Mouse (Mus musculus) midbrain, postnatal 0 days (tissue): ENCODE results near the gene Dlgap1. TPM values are rescaled to one million over a fixed set of nuclear protein-coding genes. Genes with fewer than 3 reads are reported as not detected.

ENCODE experiments used
- ATAC-seq: fragments of 200-750 bp; cut with Nextera tagmentation; 2 replicates; pipeline ENCODE4 v1.8.0; 2017; ENCODE audit warnings: moderate number of reproducible peaks, mild to moderate bottlenecking, moderate TSS enrichment, moderate library complexity; ENCODE audit not compliant: low FRiP score
- DNase-seq: peaks from one replicate; pipeline ENCODE4 v3.0.0-alpha.2; 2015; ENCODE audit warnings: low spot score
- H3K27ac ChIP-seq: fragments of 300-500 bp; sonication (generic); 2 replicates; pipeline ENCODE4 v1.5.1; 2014; ENCODE audit warnings: low read depth, mild to moderate bottlenecking, low read length, mixed read lengths
- H3K27me3 ChIP-seq: fragments of 300-500 bp; sonication (generic); 2 replicates; pipeline ENCODE4 v1.6.1; 2014; ENCODE audit warnings: low read length, control low read depth, mixed read lengths; ENCODE audit not compliant: insufficient read depth
- H3K36me3 ChIP-seq: fragments of 300-500 bp; sonication (generic); 2 replicates; pipeline ENCODE4 v1.6.1; 2014; ENCODE audit warnings: low read length, control low read depth, mixed read lengths; ENCODE audit not compliant: insufficient read depth
- H3K4me1 ChIP-seq: fragments of 300-500 bp; sonication (generic); 2 replicates; pipeline ENCODE4 v1.6.1; 2014; ENCODE audit warnings: mild to moderate bottlenecking, control low read depth, antibody characterized with exemption, low read length, mixed read lengths; ENCODE audit not compliant: insufficient read depth
- H3K4me2 ChIP-seq: fragments of 300-500 bp; sonication (generic); 2 replicates; pipeline ENCODE4 v1.6.1; 2014; ENCODE audit warnings: low read depth, mild to moderate bottlenecking, low read length, mixed read lengths; ENCODE audit not compliant: poor library complexity, severe bottlenecking
- H3K4me3 ChIP-seq: fragments of 300-500 bp; sonication (generic); 2 replicates; pipeline ENCODE4 v1.5.1; 2014; ENCODE audit warnings: low read depth, mild to moderate bottlenecking, low read length, moderate library complexity
- H3K9ac ChIP-seq: fragments of 300-500 bp; sonication (generic); replicated peaks from 2 replicates; pipeline ENCODE4 v1.6.1; 2014; ENCODE audit warnings: mild to moderate bottlenecking, low read length, moderate library complexity, mixed read lengths; ENCODE audit not compliant: poor library complexity, severe bottlenecking
- H3K9me3 ChIP-seq: fragments of 300-500 bp; sonication (generic); 2 replicates; pipeline ENCODE4 v1.6.1; 2016; ENCODE audit warnings: low read length, control low read depth
- CTCF ChIP-seq: IDR thresholded peaks from 2 replicates; pipeline ENCODE4 v1.5.1; 2016; ENCODE audit warnings: antibody characterized with exemption, mild to moderate bottlenecking
- WGBS: fragments of 180-500 bp; shearing (Covaris S2); extraction: QIAGEN DNeasy Blood & Tissue Kit; methylation state at CpG from one replicate; pipeline ENCODE4 v1.1.7; 2014; 5-methylcytosine and 5-hydroxymethylcytosine counted together
- polyA plus RNA-seq: library from polyadenylated mRNA; unstranded; fragments of >200 nt; fragmentation: Nextera tagmentation; extraction: Ambion mirVana; gene quantifications from 2 replicates; pipeline ENCODE4 v1.2.1, GENCODE M21; 2015
- total RNA-seq: library from RNA; depleted of rRNA; stranded (reverse); fragments of >200 nt; gene quantifications from 2 replicates; pipeline ENCODE4 v1.2.3, GENCODE M21; 2014

Gene Dlgap1
- total and polyA plus RNA-seq, 2 experiments from 2014 or later, result 34.9 to 84.8 TPM

- 19% methylated on average over 5 of the region's 5 CpGs for WGBS
- Histone ChIP-seq H3K9me3 (no peaks in the 10 kb centered on the region), H3K4me2 (peak overlapping the region; percentile 45; the same call in 1 of the 2 replicates), H3K36me3 (no peaks in the 10 kb centered on the region), H3K4me1 (no peaks in the 10 kb centered on the region), H3K27me3 (no peaks in the 10 kb centered on the region), H3K27ac (no peak overlapping the region), H3K9ac (no peak overlapping the region), H3K4me3 (no peak overlapping the region)
- peak; percentile 84 for TF ChIP-seq CTCF
- DNase-seq (peak; percentile 69), ATAC-seq (peak; percentile 25; the same call in 1 of the 2 replicates)
Observed at GRCm38 (mm10) chr17:70430452-70430787, 461.5 kb downstream of the Dlgap1 start.

GRCm38 (mm10) chr17:70432834-70433233 is 464.0 kb downstream of the Dlgap1 start:
- Histone ChIP-seq H3K9me3 (no peaks in the 10 kb centered on the region), H3K27me3 (no peaks in the 10 kb centered on the region), H3K4me3 (no peak overlapping the region), H3K4me1 (no peaks in the 10 kb centered on the region), H3K4me2 (no peak overlapping the region), H3K36me3 (no peaks in the 10 kb centered on the region), H3K9ac (no peak overlapping the region), H3K27ac (no peak overlapping the region)
- no peak for TF ChIP-seq CTCF
- DNase-seq (no peak), ATAC-seq (no peak)
- 74% methylated on average over 5 of the region's 5 CpGs for WGBS

GRCm38 (mm10) chr17:70434549-70434948 is 465.7 kb downstream of the Dlgap1 start:
- Histone ChIP-seq H3K4me3 (no peak overlapping the region), H3K27ac (no peak overlapping the region), H3K9me3 (no peaks in the 10 kb centered on the region), H3K4me1 (no peaks in the 10 kb centered on the region), H3K4me2 (no peak overlapping the region), H3K36me3 (no peaks in the 10 kb centered on the region), H3K27me3 (no peaks in the 10 kb centered on the region), H3K9ac (no peak overlapping the region)
- 92% methylated on average over 6 of the region's 6 CpGs for WGBS
- TF ChIP-seq CTCF, result no peak
- no peak for ATAC-seq
- DNase-seq, result no peak

GRCm38 (mm10) chr17:70435612-70436011 is 466.7 kb downstream of the Dlgap1 start:
- ATAC-seq (no peak), DNase-seq (no peak)
- no peak overlapping the region for H3K4me2 ChIP-seq
- H3K9me3 ChIP-seq, result no peaks in the 10 kb centered on the region
- H3K36me3 ChIP-seq, result no peaks in the 10 kb centered on the region
- no peak overlapping the region for H3K9ac ChIP-seq
- H3K4me3 ChIP-seq, result no peak overlapping the region
- no peaks in the 10 kb centered on the region for H3K4me1 ChIP-seq
- no peak for TF ChIP-seq CTCF
- 90% methylated on average over 6 of the region's 6 CpGs for WGBS
- H3K27me3 ChIP-seq, result no peaks in the 10 kb centered on the region
- no peak overlapping the region for H3K27ac ChIP-seq

- Histone ChIP-seq H3K9ac (no peak overlapping the region), H3K4me3 (no peak overlapping the region), H3K4me1 (no peaks in the 10 kb centered on the region), H3K4me2 (no peak overlapping the region), H3K27me3 (no peaks in the 10 kb centered on the region), H3K9me3 (no peaks in the 10 kb centered on the region), H3K27ac (no peak overlapping the region), H3K36me3 (no peaks in the 10 kb centered on the region)
- TF ChIP-seq CTCF, result no peak
- WGBS, result 80% methylated on average over 5 of the region's 5 CpGs
- no peak for ATAC-seq
- no peak for DNase-seq
Observed at GRCm38 (mm10) chr17:70437229-70437628, 468.4 kb downstream of the Dlgap1 start.

GRCm38 (mm10) chr17:70442976-70443375 is 474.1 kb downstream of the Dlgap1 start:
- TF ChIP-seq CTCF, result no peak
- peak; percentile 48 for DNase-seq
- Histone ChIP-seq H3K4me1 (no peaks in the 10 kb centered on the region), H3K27ac (no peak overlapping the region), H3K27me3 (no peaks in the 10 kb centered on the region), H3K36me3 (no peaks in the 10 kb centered on the region), H3K9me3 (no peaks in the 10 kb centered on the region), H3K4me3 (no peak overlapping the region), H3K9ac (no peak overlapping the region), H3K4me2 (no peak overlapping the region)
- ATAC-seq, result no peak
- 89% methylated on average over 14 of the region's 14 CpGs for WGBS

GRCm38 (mm10) chr17:70446451-70446850 is 477.6 kb downstream of the Dlgap1 start:
- 82% methylated on average over 8 of the region's 8 CpGs for WGBS
- no peaks in the 10 kb centered on the region for H3K9me3 ChIP-seq

More at GRCm38 (mm10) chr17:70446451-70446850, 477.6 kb downstream of the Dlgap1 start:
- no peak for ATAC-seq
- H3K4me2 ChIP-seq, result no peak overlapping the region
- no peak for DNase-seq
- TF ChIP-seq CTCF, result no peak
- no peak overlapping the region for H3K27ac ChIP-seq
- no peak overlapping the region for H3K4me3 ChIP-seq
- no peaks in the 10 kb centered on the region for H3K27me3 ChIP-seq
- H3K9ac ChIP-seq, result no peak overlapping the region
- H3K36me3 ChIP-seq, result no peaks in the 10 kb centered on the region
- no peaks in the 10 kb centered on the region for H3K4me1 ChIP-seq
